ENCODE assay signal across 17 mouse cellular contexts in the genomic region with DNA sequence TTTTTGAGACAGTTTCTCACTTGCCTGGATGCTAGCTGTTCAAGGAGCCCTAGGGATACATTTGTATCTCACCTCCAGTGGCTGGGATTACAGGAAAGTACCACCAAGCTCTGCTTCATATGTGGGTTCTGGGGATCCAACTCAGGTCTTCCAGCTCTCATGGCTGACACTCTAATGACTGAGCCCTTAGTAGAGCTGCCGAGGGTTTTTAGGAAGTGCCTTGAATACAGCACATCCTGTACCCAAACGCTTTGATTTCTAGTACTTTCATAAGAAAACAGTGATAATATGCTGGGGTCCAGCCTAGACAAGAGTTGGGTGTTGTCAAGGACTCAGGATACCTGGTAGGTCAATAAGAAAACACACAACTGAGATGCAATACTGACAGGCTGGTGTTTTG. TPM values are rescaled to one million over a fixed set of nuclear protein-coding genes. Genes with fewer than 3 reads are reported as not detected.
"Had no signal": no experiment of that assay in that cellular context is flagged by ENCODE, and none has a peak within 500 bp of the region (broad histone marks: within the 10 kb centered on the region; RNA-seq: fewer than 3 reads in every experiment).

No protein-coding gene starts in this region.

- DNase-seq: kidney, adult 2 months; kidney, postnatal 36 days; liver, postnatal 0 days; lung, embryonic 14.5 days; midbrain, embryonic 14.5 days; right cerebral cortex, adult 18-20 months; right cerebral cortex, postnatal 14 days; right cerebral cortex, postnatal 4 days; thymus, postnatal 25 days had no signal

- H3K4me3 ChIP-seq: limb, embryonic 10.5 days; limb, embryonic 13.5 days; neural tube, embryonic 12.5 days; neural tube, embryonic 15.5 days; stomach, embryonic 15.5 days had no signal

- H3K27ac ChIP-seq: kidney, postnatal 0 days; limb, embryonic 10.5 days; limb, embryonic 13.5 days; liver, embryonic 14.5 days; neural tube, embryonic 12.5 days; neural tube, embryonic 15.5 days; stomach, embryonic 15.5 days had no signal

- H3K36me3 ChIP-seq: limb, embryonic 10.5 days; limb, embryonic 13.5 days; neural tube, embryonic 12.5 days; neural tube, embryonic 15.5 days; stomach, embryonic 15.5 days had no signal

- H3K4me1 ChIP-seq: limb, embryonic 10.5 days; limb, embryonic 13.5 days; neural tube, embryonic 12.5 days; neural tube, embryonic 15.5 days; stomach, embryonic 15.5 days had no signal

RNA-seq across cellular contexts. Expression of a gene that starts 23.6 kb away (rescaled TPM):
- total RNA-seq: megakaryocyte-erythroid progenitor cell, adult 5-6 weeks had no signal
